Mouse (Mus musculus) embryonic stem cell, embryonic (primary cell): ENCODE data around the gene Plagl1.

Source experiments
- CTCF ChIA-PET, 4 experiments: fragments of 300-600 bp in 2 of 4; fragments of 350-600 bp in 2 of 4; sonication (Branson Sonifier 250); formaldehyde crosslinking; loops; one replicate each; lab custom pipeline; 2022; ENCODE audit warnings: inconsistent platforms in 2 of 4; lab: Charles Lee
- POLR2A ChIA-PET, 4 experiments: fragments of 300-600 bp in 2 of 4; fragments of 350-600 bp in 2 of 4; sonication (Branson Sonifier 250); formaldehyde crosslinking; loops; one replicate each; lab custom pipeline; 2022; ENCODE audit warnings: antibody characterized with exemption in 4 of 4, inconsistent platforms in 1 of 4; lab: Charles Lee

The Plagl1 gene

GRCm38 (mm10) chr10:13060021-13060668 is at the start of gene Plagl1:
Gene Plagl1, plus strand, starts transcription at chr10:13060504.
- ChIA-PET POLR2A (interaction anchor here in 2 of 4 experiments (0.7 to 2.9 kb wide), 7 partner anchors 10 to 543 kb away, joined by 3 to 15 read pairs (median 5); no protein-coding TSS in a partner anchor), CTCF (interaction anchor here in 1 of 4 experiments (0.6 kb wide), 1 partner anchor 352 kb away, joined by 3 read pairs; no protein-coding TSS in a partner anchor)

GRCm38 (mm10) chr10:13014026-13014425 is 46.3 kb upstream of the Plagl1 start:
- POLR2A ChIA-PET = interaction anchor here in 2 of 4 experiments (0.7 to 3.8 kb wide), 6 partner anchors 8 to 161 kb away, joined by 3 to 39 read pairs (median 4); no protein-coding TSS in a partner anchor
- CTCF ChIA-PET = interaction anchor here in 3 of 4 experiments (0.6 to 2.1 kb wide), 3 partner anchors 9 to 1377 kb away, joined by 3 to 9 read pairs (median 4); no protein-coding TSS in a partner anchor

GRCm38 (mm10) chr10:13016573-13016972 is 43.7 kb upstream of the Plagl1 start:
- POLR2A ChIA-PET = interaction anchor here in 1 of 4 experiments (1.4 kb wide), 1 partner anchor 73 kb away, joined by 4 read pairs; no protein-coding TSS in a partner anchor
- CTCF ChIA-PET = interaction anchor here in 3 of 4 experiments (0.6 to 1.2 kb wide), 7 partner anchors 74 to 415 kb away, joined by 3 to 6 read pairs (median 3); no protein-coding TSS in a partner anchor

- CTCF ChIA-PET = interaction anchor here (0.6 to 1.0 kb wide), 4 partner anchors 12 to 720 kb away, joined by 3 to 4 read pairs (median 3); no protein-coding TSS in a partner anchor
- POLR2A ChIA-PET = interaction anchor here in 1 of 4 experiments (0.8 kb wide), 1 partner anchor 94 kb away, joined by 3 read pairs; no protein-coding TSS in a partner anchor
These were observed 41.8 kb upstream of the Plagl1 start for GRCm38 (mm10) chr10:13018510-13018909.

- ChIA-PET CTCF (interaction anchor here (0.6 to 1.5 kb wide), 4 partner anchors 13 to 411 kb away, joined by 3 to 5 read pairs (median 3); no protein-coding TSS in a partner anchor), POLR2A (interaction anchor here in 2 of 4 experiments (0.6 to 1.0 kb wide), 3 partner anchors 87 to 538 kb away, joined by 3 read pairs; no protein-coding TSS in a partner anchor)
These were observed 41.3 kb upstream of the Plagl1 start for GRCm38 (mm10) chr10:13019026-13019425.

GRCm38 (mm10) chr10:13022103-13022502 is 38.2 kb upstream of the Plagl1 start:
- CTCF ChIA-PET = interaction anchor here in 3 of 4 experiments (0.6 to 1.6 kb wide), 4 partner anchors 407 to 1559 kb away, joined by 3 to 5 read pairs (median 4); no protein-coding TSS in a partner anchor
- POLR2A ChIA-PET = interaction anchor here (0.6 to 3.7 kb wide), 31 partner anchors 9 to 1748 kb away, joined by 3 to 39 read pairs (median 3); partner anchors contain the start of genes Pex3 (in 2 of the 4), Plagl1 (in 2 of the 4) and Adat2 (in 1 of the 4)

- ChIA-PET POLR2A (interaction anchor here in 2 of 4 experiments (0.8 to 3.7 kb wide), 24 partner anchors 10 to 1052 kb away, joined by 3 to 39 read pairs (median 4); partner anchors contain the start of genes Pex3 (in 2 of the 2), Adat2 (in 1 of the 2) and Plagl1 (in 1 of the 2)), CTCF (interaction anchor here in 1 of 4 experiments (0.6 kb wide), 1 partner anchor 13 kb away, joined by 4 read pairs; no protein-coding TSS in a partner anchor)
These were observed 36.3 kb upstream of the Plagl1 start for GRCm38 (mm10) chr10:13023985-13024384.

- ChIA-PET POLR2A (interaction anchor here in 1 of 4 experiments (0.6 kb wide), 1 partner anchor 11 kb away, joined by 3 read pairs; no protein-coding TSS in a partner anchor), CTCF (no interaction called here)
These were observed 32.6 kb upstream of the Plagl1 start for GRCm38 (mm10) chr10:13027702-13028101.

GRCm38 (mm10) chr10:13028215-13028614 is 32.1 kb upstream of the Plagl1 start:
- POLR2A ChIA-PET = interaction anchor here in 1 of 4 experiments (0.5 kb wide), 1 partner anchor 253 kb away, joined by 3 read pairs; no protein-coding TSS in a partner anchor
- CTCF ChIA-PET = interaction anchor here in 1 of 4 experiments (0.7 kb wide), 1 partner anchor 295 kb away, joined by 5 read pairs; no protein-coding TSS in a partner anchor

- CTCF ChIA-PET = no interaction called here
- POLR2A ChIA-PET = no interaction called here
These were observed 30.9 kb upstream of the Plagl1 start for GRCm38 (mm10) chr10:13029416-13029815.

GRCm38 (mm10) chr10:13035270-13035669 is 25.0 kb upstream of the Plagl1 start:
- ChIA-PET CTCF (no interaction called here), POLR2A (interaction anchor here in 3 of 4 experiments (0.7 to 2.8 kb wide), 4 partner anchors 11 to 481 kb away, joined by 3 to 10 read pairs (median 4); no protein-coding TSS in a partner anchor)

GRCm38 (mm10) chr10:13039637-13040174 is 20.6 kb upstream of the Plagl1 start:
- POLR2A ChIA-PET = interaction anchor here in 1 of 4 experiments (1.1 kb wide), 1 partner anchor 17 kb away, joined by 8 read pairs; no protein-coding TSS in a partner anchor
- CTCF ChIA-PET = interaction anchor here in 1 of 4 experiments (0.5 kb wide), 1 partner anchor 117 kb away, joined by 8 read pairs; no protein-coding TSS in a partner anchor

GRCm38 (mm10) chr10:13044659-13045058 is 15.6 kb upstream of the Plagl1 start:
- CTCF ChIA-PET = no interaction called here
- POLR2A ChIA-PET = interaction anchor here in 1 of 4 experiments (0.7 kb wide), 1 partner anchor 371 kb away, joined by 4 read pairs; no protein-coding TSS in a partner anchor

GRCm38 (mm10) chr10:13047816-13048215 is 12.5 kb upstream of the Plagl1 start:
- POLR2A ChIA-PET = interaction anchor here in 1 of 4 experiments (0.9 to 1.2 kb wide), 2 partner anchors 11 to 23 kb away, joined by 3 read pairs; no protein-coding TSS in a partner anchor
- CTCF ChIA-PET = no interaction called here

- ChIA-PET POLR2A (no interaction called here), CTCF (no interaction called here)
These were observed 3.4 kb upstream of the Plagl1 start for GRCm38 (mm10) chr10:13056863-13057381.

GRCm38 (mm10) chr10:13060821-13061671 is 742 bp downstream of the Plagl1 start:
- ChIA-PET POLR2A (interaction anchor here in 3 of 4 experiments (0.6 to 2.9 kb wide), 8 partner anchors 9 to 542 kb away, joined by 3 to 15 read pairs (median 4); no protein-coding TSS in a partner anchor), CTCF (interaction anchor here in 2 of 4 experiments (0.6 kb wide), 2 partner anchors 64 to 351 kb away, joined by 3 to 5 read pairs; no protein-coding TSS in a partner anchor)

- CTCF ChIA-PET = interaction anchor here in 2 of 4 experiments (0.6 kb wide), 2 partner anchors 372 to 863 kb away, joined by 3 read pairs; no protein-coding TSS in a partner anchor
- POLR2A ChIA-PET = interaction anchor here in 2 of 4 experiments (0.6 to 1.3 kb wide), 3 partner anchors 11 to 40 kb away, joined by 3 to 12 read pairs (median 5); no protein-coding TSS in a partner anchor
These were observed 2.1 kb downstream of the Plagl1 start for GRCm38 (mm10) chr10:13062373-13062772.
